Mouse (Mus musculus): Measurements from ENCODE around the gene Nfic. TPM values are rescaled to one million over a fixed set of nuclear protein-coding genes. Genes with fewer than 3 reads are reported as not detected.

The Nfic gene
- total RNA-seq, 2 experiments from 2014 or later: 60.0 to 60.1 TPM

- no peak overlapping the region for H3K4me3 ChIP-seq
- TF ChIP-seq CTCF (conservative IDR thresholded peaks at IDR 0.05): no peak
- peak overlapping the region; percentile 28; the same call in 1 of the 2 replicates for H3K27ac ChIP-seq
- DNase-seq (ENCODE audit: low spot score in 2 of 2): no peak
These were observed 88.8 kb downstream of the Nfic start for GRCm38 (mm10) chr10:81366477-81367206.

GRCm38 (mm10) chr10:81365672-81366476 lies 89.6 kb downstream of the Nfic start, which contains the start of gene 4930404N11Rik:
4930404N11Rik (minus strand) TSS chr10:81365816.
- Histone ChIP-seq H3K4me3 (no peak within 1 kb of the TSS), H3K27ac (peak within 1 kb of the TSS; percentile 28)
- DNase-seq (ENCODE audit: low spot score in 2 of 2): no peak
- no peak for TF ChIP-seq CTCF (conservative IDR thresholded peaks at IDR 0.05)

GRCm38 (mm10) chr10:81365073-81365472 lies 90.4 kb downstream of the Nfic start:
- peak overlapping the region; percentile 19 for H3K27ac ChIP-seq
- H3K4me3 ChIP-seq: no peak overlapping the region
- no peak for TF ChIP-seq CTCF (conservative IDR thresholded peaks at IDR 0.05)
- DNase-seq (ENCODE audit: low spot score in 2 of 2): no peak

- DNase-seq (ENCODE audit: low spot score in 2 of 2): no peak
- TF ChIP-seq CTCF (conservative IDR thresholded peaks at IDR 0.05): no peak
- Histone ChIP-seq H3K27ac (peak overlapping the region; percentile 19; the same call in 1 of the 2 replicates), H3K4me3 (no peak overlapping the region)
These were observed 90.8 kb downstream of the Nfic start for GRCm38 (mm10) chr10:81364666-81365065.

- Histone ChIP-seq H3K27ac (no peak overlapping the region), H3K4me3 (no peak overlapping the region)
- TF ChIP-seq CTCF (conservative IDR thresholded peaks at IDR 0.05): no peak
- no peak for DNase-seq (ENCODE audit: low spot score in 2 of 2)
These were observed 91.7 kb downstream of the Nfic start for GRCm38 (mm10) chr10:81363436-81364346.

GRCm38 (mm10) chr10:81362336-81362949 lies 93.0 kb downstream of the Nfic start:
- Histone ChIP-seq H3K4me3 (no peak overlapping the region), H3K27ac (no peak overlapping the region)
- no peak for TF ChIP-seq CTCF (conservative IDR thresholded peaks at IDR 0.05)
- no peak for DNase-seq (ENCODE audit: low spot score in 2 of 2)

- no peak for TF ChIP-seq CTCF (conservative IDR thresholded peaks at IDR 0.05)
- H3K4me3 ChIP-seq: no peak overlapping the region
- no peak for DNase-seq (ENCODE audit: low spot score in 2 of 2)
- H3K27ac ChIP-seq: peak overlapping the region; percentile 67
These were observed 94.7 kb downstream of the Nfic start for GRCm38 (mm10) chr10:81360721-81361120.

GRCm38 (mm10) chr10:81358841-81359240 lies 96.6 kb downstream of the Nfic start:
- DNase-seq (ENCODE audit: low spot score in 2 of 2): no peak
- Histone ChIP-seq H3K27ac (peak overlapping the region; percentile 67; the same call in 1 of the 2 replicates), H3K4me3 (peak overlapping the region; percentile 83)
- no peak for TF ChIP-seq CTCF (conservative IDR thresholded peaks at IDR 0.05)

- TF ChIP-seq CTCF (conservative IDR thresholded peaks at IDR 0.05): no peak
These were observed 97.2 kb downstream of the Nfic start for GRCm38 (mm10) chr10:81358209-81358608.

GRCm38 (mm10) chr10:81356991-81357844 lies 98.2 kb downstream of the Nfic start, which contains the start of gene Mfsd12:
Mfsd12 (plus strand) TSS chr10:81357491.
- Histone ChIP-seq H3K27ac (peak within 1 kb of the TSS; percentile 87), H3K4me3 (peak within 1 kb of the TSS; percentile 83)
- TF ChIP-seq CTCF (conservative IDR thresholded peaks at IDR 0.05): no peak
- DNase-seq (ENCODE audit: low spot score in 2 of 2): peak; percentile 92 to 93

More at GRCm38 (mm10) chr10:81358209-81358608, 97.2 kb downstream of the Nfic start:
- Histone ChIP-seq H3K4me3 (peak overlapping the region; percentile 83), H3K27ac (peak overlapping the region; percentile 87)
- no peak for DNase-seq (ENCODE audit: low spot score in 2 of 2)
